In the genomic region with DNA sequence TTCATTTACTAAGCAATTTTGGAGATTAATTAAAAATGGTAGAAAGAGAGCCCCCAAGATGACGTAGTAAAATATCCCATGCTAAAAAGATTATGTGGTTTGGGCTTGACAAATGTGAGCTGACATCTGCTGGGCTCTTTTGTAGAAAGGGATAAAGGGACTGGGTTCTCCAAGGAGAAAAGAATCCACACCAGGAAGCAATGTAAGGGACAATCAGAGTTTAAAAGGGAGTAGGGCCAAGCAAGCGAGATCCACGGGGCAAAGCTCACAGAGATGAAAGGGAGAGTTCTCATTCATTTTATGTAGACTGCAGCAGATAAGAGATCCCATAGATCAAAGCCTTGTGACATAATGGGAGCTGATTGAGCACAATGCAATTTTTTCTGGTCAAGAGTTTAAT, we compare ENCODE assay signal across 16 mouse cellular contexts. TPM values are rescaled to one million over a fixed set of nuclear protein-coding genes. Genes with fewer than 3 reads are reported as not detected.
"Had no signal": no experiment of that assay in that cellular context is flagged by ENCODE, and none has a peak within 500 bp of the region (broad histone marks: within the 10 kb centered on the region; RNA-seq: fewer than 3 reads in every experiment).

No protein-coding gene starts in this region.

- H3K36me3 ChIP-seq: kidney, embryonic 15.5 days; limb, embryonic 15.5 days; liver, embryonic 12.5 days; neural tube, embryonic 13.5 days had no signal

- H3K4me1 ChIP-seq: liver, embryonic 12.5 days had no signal

- ATAC-seq: liver, embryonic 12.5 days had no signal

- H3K27me3 ChIP-seq: kidney, embryonic 15.5 days; limb, embryonic 15.5 days; liver, embryonic 12.5 days; neural tube, embryonic 13.5 days had no signal

- H3K4me2 ChIP-seq: kidney, embryonic 15.5 days; limb, embryonic 15.5 days; liver, embryonic 12.5 days; lung, embryonic 14.5 days; neural tube, embryonic 13.5 days had no signal

- DNase-seq: kidney, adult 2 months; kidney, postnatal 14 days; lung, embryonic 14.5 days; lung, postnatal 10 days; lung, postnatal 4 days; midbrain, embryonic 14.5 days; right cerebral cortex, adult 18-20 months; right cerebral cortex, postnatal 25 days; thymus, postnatal 36 days had no signal

- H3K9ac ChIP-seq: kidney, embryonic 15.5 days; limb, embryonic 15.5 days; liver, embryonic 12.5 days; lung, embryonic 14.5 days; neural tube, embryonic 13.5 days had no signal

- H3K27ac ChIP-seq: kidney, embryonic 15.5 days; left cerebral cortex, adult 2 months; limb, embryonic 15.5 days; liver, embryonic 12.5 days; neural tube, embryonic 13.5 days had no signal

- H3K4me3 ChIP-seq: kidney, embryonic 15.5 days; left cerebral cortex, adult 2 months; limb, embryonic 15.5 days; liver, embryonic 12.5 days; neural tube, embryonic 13.5 days had no signal

- H3K9me3 ChIP-seq: kidney, embryonic 15.5 days; limb, embryonic 15.5 days; liver, embryonic 12.5 days; neural tube, embryonic 13.5 days had no signal

RNA-seq across cellular contexts. Expression of gene Adamts20, which starts 3.0 kb away (rescaled TPM):
- total RNA-seq: megakaryocyte, adult 5-6 weeks had no signal
- polyA plus RNA-seq: small intestine, adult 2 months had no signal
